26 mouse cellular contexts compared by ENCODE assay signal in genomic region chr11:103804126-103804525, GRCm38 (mm10). TPM values are rescaled to one million over a fixed set of nuclear protein-coding genes. Genes with fewer than 3 reads are reported as not detected.
DNase-seq lines count a peak whose midpoint lies in the region; ATAC-seq and TF ChIP-seq lines count a peak whose summit lies in the region.
"Had no signal": no experiment of that assay in that cellular context is flagged by ENCODE, and none has a peak within 500 bp of the region (broad histone marks: within the 10 kb centered on the region; RNA-seq: fewer than 3 reads in every experiment).

No protein-coding gene starts in this region.

- peak; percentile 38 for TF ChIP-seq POLR2A in myocyte (IDR thresholded peaks at IDR 0.05; ENCODE audit: insufficient read length, low read depth)

- no peak overlapping the region for H3K4me3 ChIP-seq in myocyte
- H3K4me3 ChIP-seq: heart, embryonic 10.5 days; heart, embryonic 15.5 days; hindbrain, embryonic 13.5 days; kidney, embryonic 15.5 days; layer of hippocampus, adult 2 months; liver, embryonic 12.5 days; neural tube, embryonic 12.5 days had no signal

- H3K79me2 ChIP-seq in myocyte (ENCODE audit: control insufficient read depth, insufficient read depth) = no peaks in the 10 kb centered on the region

- H3K36me3 ChIP-seq in myocyte (ENCODE audit: control insufficient read depth, insufficient read depth) = no peaks in the 10 kb centered on the region
- H3K36me3 ChIP-seq: heart, embryonic 10.5 days; heart, embryonic 15.5 days; hindbrain, embryonic 13.5 days; kidney, embryonic 15.5 days; liver, embryonic 12.5 days; neural tube, embryonic 12.5 days had no signal

- peak; percentile 82 for DNase-seq in cerebellum, adult 11-12 months
- peak; percentile 84 for DNase-seq in cerebellum, adult 9-11 months
- no peak for DNase-seq in gastrocnemius, postnatal 4 days (ENCODE audit: low spot score in 2 of 2)
- no peak for DNase-seq in embryo, embryonic 11 days
- DNase-seq: adrenal gland, postnatal 25 days; B cell, adult 2 months; kidney, adult 18-20 months; kidney, postnatal 25 days; liver, postnatal 0 days; lung, postnatal 36 days had no signal

- peak; percentile 76; the same call in 1 of the 2 replicates for ATAC-seq in cerebellum, adult (ENCODE audit: insufficient number of reproducible peaks, low FRiP score, low TSS enrichment)
- ATAC-seq: forebrain, embryonic 16.5 days; inflammation-experienced regulatory T-cells, adult 6 months; liver, embryonic 12.5 days; liver, postnatal 0 days; midbrain, embryonic 16.5 days had no signal

- H3ac ChIP-seq in myocyte (ENCODE audit: control insufficient read depth, insufficient read length) = no peak overlapping the region

- peaks cover 23% of the 10 kb centered on the region for H3K27me3 ChIP-seq in myocyte (ENCODE audit: control insufficient read depth, insufficient read depth, insufficient read length)
- H3K27me3 ChIP-seq: hindbrain, embryonic 13.5 days had no signal

- H3K4me2 ChIP-seq in myocyte (ENCODE audit: low read depth) = peak overlapping the region; percentile 58
- H3K4me2 ChIP-seq: heart, embryonic 15.5 days; hindbrain, embryonic 13.5 days; kidney, embryonic 15.5 days; liver, embryonic 12.5 days; midbrain, embryonic 11.5 days; neural tube, embryonic 12.5 days had no signal

TF ChIP-seq in myocyte, 11 proteins besides CTCF, POLR2A, EP300 and RAD21:
- TF ChIP-seq TCF3 (IDR thresholded peaks at IDR 0.05; ENCODE audit: insufficient read length, low read depth) = peak; percentile 21
- no peak for TF ChIP-seq REST (IDR thresholded peaks at IDR 0.05; ENCODE audit: insufficient read depth, insufficient read length)
- peak in 2 of 3 experiments; percentile 86 to 97 for TF ChIP-seq MYOD1 (IDR thresholded peaks at IDR 0.05; ENCODE audit: control insufficient read depth in 1 of 3, insufficient read length in 2 of 3, low read depth in 2 of 3)
- no peak for TF ChIP-seq USF1 (IDR thresholded peaks at IDR 0.05; ENCODE audit: low read depth)
- TF ChIP-seq MYOG (IDR thresholded peaks at IDR 0.05; ENCODE audit: control insufficient read depth in 1 of 3, insufficient read depth in 1 of 3, insufficient read length in 2 of 3, low read depth in 2 of 3) = peak; percentile 48 to 92 (median 82)
- TF ChIP-seq POLR2AphosphoS2 (IDR thresholded peaks at IDR 0.05; ENCODE audit: insufficient read length, low read depth) = no peak
- no peak for TF ChIP-seq SRF (IDR thresholded peaks at IDR 0.05; ENCODE audit: control insufficient read depth, insufficient read length, low read depth)
- TF ChIP-seq TCF12 (IDR thresholded peaks at IDR 0.05; ENCODE audit: insufficient read depth, poor library complexity, severe bottlenecking) = peak; percentile 39
TF ChIP-seq in myocyte: peak in this region for 4.

RNA-seq across cellular contexts. Expression of gene Wnt3, which starts 30.2 kb away (rescaled TPM):
- polyA plus RNA-seq in myocyte (2012; fragmentation: generic; extraction: Trizol) = 0.04 TPM
- under 1 TPM; 0.21 to 0.27 TPM for total RNA-seq in gastrocnemius, postnatal 4 days (2021)
- total RNA-seq: heart, postnatal 25 days; megakaryocyte, adult 5-6 weeks had no signal
- polyA plus RNA-seq: liver, postnatal 0 days had no signal

RNA-seq across cellular contexts. Expression of gene Wnt9b, which starts 54.5 kb away (rescaled TPM):
- polyA plus RNA-seq in myocyte (2012; fragmentation: generic; extraction: Trizol) = not detected
- total RNA-seq in gastrocnemius, postnatal 4 days (2021) = not detected
- total RNA-seq: megakaryocyte, adult 5-6 weeks had no signal
- polyA plus RNA-seq: inflammation-experienced regulatory T-cells, adult 6 months; liver, embryonic 12.5 days; lung, embryonic 16.5 days had no signal

Comparison
In these comparisons a context has a peak if more than half of its experiments do, and no peak if none do; other contexts are left out.
1. DNase-seq: peak in cerebellum, adult 11-12 months (single experiment) and cerebellum, adult 9-11 months (single experiment); none in gastrocnemius, postnatal 4 days (0 of 2) and embryo, embryonic 11 days (single experiment).